Mouse (Mus musculus) heart, adult 18-20 months (tissue): ENCODE results near the gene Gm39566. TPM values are rescaled to one million over a fixed set of nuclear protein-coding genes. Genes with fewer than 3 reads are reported as not detected.

ENCODE experiments used
- DNase-seq, 2 experiments: peaks; one replicate each; pipeline ENCODE4 v3.0.0; 2021 to 2022; ENCODE audit warnings: mixed read lengths in 1 of 2
- total RNA-seq, 2 experiments: library from RNA; stranded (reverse); gene quantifications; 2 replicates each; pipeline ENCODE4 v1.2.3; 2021

Gene Gm39566
- total RNA-seq, 2 experiments from 2014 or later, result not detected

DNA sequence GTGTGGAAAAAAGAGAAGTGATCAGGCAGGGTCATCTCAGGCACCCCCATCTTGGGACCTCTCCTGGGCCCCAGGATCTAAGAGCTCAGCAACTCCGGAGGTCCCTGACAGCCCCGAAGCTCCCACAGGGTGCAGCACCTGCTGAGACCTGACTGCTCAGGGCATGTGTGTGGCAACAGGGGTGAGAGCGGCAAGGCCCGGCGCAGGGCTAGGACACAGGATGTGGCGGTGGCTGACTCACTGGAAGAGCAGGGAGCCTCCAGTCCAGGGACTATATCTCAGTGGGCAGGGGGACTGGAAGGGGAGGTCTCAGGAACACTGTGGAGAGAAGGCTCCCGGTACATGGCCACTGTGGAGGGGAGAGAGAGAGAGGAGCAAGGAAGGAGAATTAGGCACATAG is 17.2 kb downstream of the Gm39566 start:
- no peak for DNase-seq

DNA sequence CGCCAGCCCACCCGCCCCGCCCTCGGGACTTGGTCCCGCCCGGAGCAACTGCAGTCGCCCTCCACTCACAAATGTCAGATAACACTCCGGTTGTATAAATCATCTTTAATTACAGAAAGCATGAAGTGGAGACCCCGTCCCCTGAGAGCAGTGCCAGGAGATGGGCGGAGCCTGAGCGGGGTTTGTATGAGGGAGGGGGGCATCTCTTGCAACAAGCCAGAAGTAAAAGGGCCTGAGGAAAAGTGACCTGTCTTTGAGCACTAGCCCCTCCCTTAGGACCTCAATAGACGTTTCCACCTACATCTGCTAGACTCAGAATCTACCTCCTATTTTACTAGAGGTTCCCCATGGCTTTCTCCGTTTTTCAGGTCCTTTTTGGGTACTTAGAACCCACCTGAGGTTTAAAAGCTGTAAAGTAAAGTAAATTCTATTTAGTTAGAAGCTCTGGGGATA is 19.1 kb downstream of the Gm39566 start:
- no peak for DNase-seq

DNA sequence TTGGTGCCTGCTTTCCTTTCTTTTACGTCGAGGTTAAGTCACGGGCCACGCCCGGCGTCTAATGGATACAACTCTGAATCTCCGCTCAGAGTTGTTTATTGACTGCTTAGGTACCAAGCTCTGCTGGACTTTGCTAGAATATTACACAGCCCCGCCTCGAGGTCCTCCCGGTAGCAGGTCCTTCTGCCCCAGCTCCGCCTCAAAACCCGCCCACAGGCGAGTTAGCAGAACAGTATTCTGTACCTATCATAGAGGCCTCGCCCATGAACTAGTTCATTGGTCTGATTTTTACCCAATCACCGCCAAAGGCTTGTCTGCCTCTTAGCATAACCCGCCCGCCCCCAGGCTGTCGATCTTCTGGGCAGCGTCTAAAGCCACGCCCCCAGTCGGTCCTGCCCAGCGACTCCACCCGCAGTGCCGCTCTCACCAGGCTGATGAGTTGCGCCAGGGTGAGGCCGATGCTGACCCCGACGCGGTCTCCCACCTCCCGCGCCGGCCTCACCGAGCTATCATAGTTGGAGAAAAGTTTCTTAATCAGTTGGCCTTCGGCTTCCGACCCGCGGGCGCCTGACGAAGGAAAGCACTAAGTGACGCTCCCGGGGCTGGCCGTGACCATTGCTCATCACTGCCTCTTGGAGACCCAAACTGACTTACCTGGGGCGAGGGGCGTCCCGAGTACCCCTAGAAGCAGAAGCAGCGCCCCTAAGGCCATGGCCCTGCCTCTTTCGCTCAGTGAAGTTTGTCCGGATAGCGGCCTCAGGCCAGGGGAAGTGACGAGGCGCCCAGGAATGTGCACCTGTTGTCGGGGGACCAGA is 19.7 kb downstream of the Gm39566 start, which contains the start of gene Chrnb1:
TSS of gene Chrnb1 (minus strand) at position 776 of the 815 bp plus-strand sequence.
- DNase-seq, result peak; percentile 94 to 99

- no peak for DNase-seq
Observed at GRCm38 (mm10) chr11:69793429-69793828, 21.7 kb downstream of the Gm39566 start.

- no peak for DNase-seq
Observed at GRCm38 (mm10) chr11:69791420-69791819, 23.7 kb downstream of the Gm39566 start.

DNA sequence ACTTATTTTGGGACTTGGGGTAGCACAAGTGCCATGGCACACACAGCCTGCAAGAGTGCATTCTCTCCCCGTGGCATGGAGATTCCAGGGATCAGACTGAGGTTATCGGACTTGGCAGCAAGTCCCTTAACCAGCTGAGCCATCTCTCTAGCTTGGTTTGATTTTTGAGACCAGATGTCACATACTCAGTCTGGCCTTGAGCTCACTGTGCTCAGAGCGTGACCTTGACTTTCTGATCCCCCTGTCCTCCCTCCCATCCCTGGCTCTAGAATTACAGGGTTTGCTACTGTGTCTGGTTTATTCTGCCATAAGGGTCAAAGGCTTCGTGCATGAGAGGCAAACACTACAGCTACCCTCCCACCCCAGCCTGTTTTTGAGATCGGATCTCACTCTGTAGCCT is 25.7 kb downstream of the Gm39566 start:
- DNase-seq, result no peak

GRCm38 (mm10) chr11:69787306-69787705 is 27.8 kb downstream of the Gm39566 start:
- no peak for DNase-seq

DNA sequence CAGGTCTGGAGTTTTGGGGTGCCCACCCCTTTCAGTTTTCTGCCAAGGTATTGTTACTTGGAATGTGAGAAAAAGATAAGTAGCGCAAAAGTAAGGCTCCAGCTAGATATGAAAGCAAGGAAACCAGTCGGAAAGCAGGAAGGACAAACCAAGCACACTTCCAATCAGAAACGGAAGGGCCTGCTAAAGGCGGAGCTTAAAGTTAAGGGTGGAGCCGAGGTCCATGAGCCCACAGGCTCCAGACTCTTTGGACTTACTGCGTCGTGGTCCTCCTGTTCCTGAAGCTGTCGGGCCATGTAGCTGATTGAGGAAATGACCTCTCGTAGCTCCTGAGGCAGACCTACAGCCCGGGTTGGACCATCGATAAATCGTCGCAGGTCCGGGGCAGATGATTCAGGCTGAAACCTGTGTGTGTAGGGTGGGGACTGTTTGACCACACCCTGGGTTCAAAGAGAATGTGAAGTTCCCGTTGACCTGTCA is 30.3 kb downstream of the Gm39566 start:
- peak; percentile 76 to 84 for DNase-seq

DNA sequence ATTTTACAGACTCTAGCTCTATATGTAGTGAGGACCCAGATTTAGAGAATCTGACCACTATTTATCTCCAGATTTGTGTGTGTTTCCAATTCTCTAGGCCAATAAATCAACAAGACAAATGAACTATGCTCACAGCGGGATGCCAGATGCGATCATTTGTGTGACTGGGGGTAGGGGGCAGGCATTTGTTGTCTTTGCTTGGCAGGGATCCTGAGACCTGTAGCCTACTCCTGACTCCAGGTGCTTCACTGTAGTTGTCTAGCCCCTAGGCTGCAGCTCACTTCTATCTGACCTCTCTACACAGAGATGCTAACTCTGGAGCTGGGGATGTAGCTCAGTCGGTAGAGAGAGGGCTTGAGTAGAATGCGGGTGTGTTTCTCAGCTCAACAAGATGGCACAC is 33.3 kb downstream of the Gm39566 start:
- DNase-seq, result no peak

DNA sequence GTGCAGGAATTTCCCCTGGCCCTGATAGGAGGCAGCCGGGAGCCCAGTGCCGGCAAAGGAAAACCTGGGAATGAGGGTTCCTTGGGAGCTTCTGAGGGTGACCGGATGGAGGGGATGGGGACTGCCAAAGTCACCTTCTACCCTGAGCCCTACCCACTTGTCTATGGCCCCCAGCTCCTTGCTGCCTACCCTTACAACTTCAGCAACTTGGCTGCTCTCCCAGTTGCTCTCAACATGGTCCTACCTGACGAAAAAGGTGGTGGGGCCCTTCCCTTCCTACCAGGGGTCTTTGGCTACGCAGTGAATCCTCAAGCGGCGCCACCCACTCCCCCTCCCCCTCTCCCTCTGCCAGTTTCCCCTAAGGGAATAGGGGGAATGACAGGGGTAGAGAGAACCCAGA is 36.1 kb downstream of the Gm39566 start:
- DNase-seq, result no peak

GRCm38 (mm10) chr11:69778258-69778982 is 36.7 kb downstream of the Gm39566 start:
- no peak for DNase-seq

- DNase-seq, result no peak
Observed at GRCm38 (mm10) chr11:69777504-69778257, 37.4 kb downstream of the Gm39566 start.

GRCm38 (mm10) chr11:69776488-69776887 is 38.6 kb downstream of the Gm39566 start:
- no peak for DNase-seq

DNA sequence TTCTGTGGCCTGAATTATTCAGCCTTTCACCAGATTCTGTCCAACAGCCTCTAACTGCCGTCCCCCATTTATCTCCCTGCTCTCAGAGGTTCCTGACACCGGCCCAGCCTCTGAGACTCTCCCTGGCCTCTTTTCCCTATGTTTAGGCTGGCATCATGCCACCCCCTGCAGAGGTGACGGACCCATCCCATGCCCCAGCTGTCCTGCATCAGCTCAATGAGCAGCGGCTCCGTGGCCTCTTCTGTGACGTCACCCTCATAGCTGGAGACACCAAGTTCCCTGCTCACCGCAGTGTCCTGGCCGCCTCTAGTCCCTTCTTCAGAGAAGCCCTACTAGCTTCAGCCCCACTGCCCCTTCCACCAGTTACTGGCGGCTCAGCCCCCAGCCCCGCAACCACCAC is 39.4 kb downstream of the Gm39566 start:
- no peak for DNase-seq

DNA sequence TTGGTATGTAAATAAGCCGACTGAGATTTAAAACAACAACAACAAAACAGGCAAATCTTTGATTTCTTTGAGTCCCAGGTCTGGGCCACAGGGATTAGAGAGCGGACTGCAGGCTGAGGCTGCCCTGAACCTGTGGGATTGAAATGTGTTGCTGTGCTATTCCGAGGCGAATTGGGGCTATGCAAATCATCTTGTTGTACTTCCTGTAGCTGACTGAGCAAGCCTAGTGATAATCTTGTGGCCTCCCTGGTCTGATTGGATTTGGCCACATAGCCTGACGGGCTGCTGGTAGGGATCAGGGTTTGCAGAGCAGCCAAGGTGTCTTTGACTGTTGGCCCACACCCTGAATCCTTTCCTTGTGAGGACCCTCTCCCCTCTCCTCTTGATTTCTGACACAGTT is 40.1 kb downstream of the Gm39566 start:
- no peak for DNase-seq

GRCm38 (mm10) chr11:69767625-69767909 is 47.5 kb downstream of the Gm39566 start:
- DNase-seq, result no peak

GRCm38 (mm10) chr11:69766872-69767624 is 48.0 kb downstream of the Gm39566 start:
- peak in 1 of 2 experiments; percentile 53 for DNase-seq

DNA sequence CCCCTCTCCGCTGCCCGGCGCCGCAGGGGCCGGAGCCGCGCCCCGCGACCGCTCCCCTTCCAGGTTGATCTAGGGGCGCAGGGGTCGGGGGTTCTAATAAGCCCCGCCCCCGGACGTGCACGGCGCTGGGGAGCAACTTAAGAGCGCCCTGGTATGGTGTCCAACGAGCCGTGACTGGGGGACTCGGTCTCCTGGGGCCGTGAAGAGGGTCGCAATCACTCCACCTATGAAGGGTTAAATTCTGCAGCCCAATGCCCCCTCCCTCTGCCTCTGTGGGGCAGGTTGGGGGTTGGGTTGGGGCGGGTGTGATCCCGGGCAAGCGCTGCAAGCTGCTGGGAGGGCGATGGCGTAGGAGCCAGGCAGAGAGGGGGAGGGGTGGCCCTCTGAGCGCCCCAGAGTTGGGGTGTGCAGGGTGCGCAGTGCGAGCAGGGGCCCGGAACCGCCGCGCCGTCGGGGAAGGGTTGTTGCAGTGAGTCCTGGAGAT is 48.9 kb downstream of the Gm39566 start:
- peak; percentile 81 to 83 for DNase-seq

GRCm38 (mm10) chr11:69765221-69766125 is 49.6 kb downstream of the Gm39566 start, which contains the start of gene Zbtb4:
Gene Zbtb4, plus strand, starts transcription at chr11:69765912.
- peak; percentile 53 to 76 for DNase-seq

DNA sequence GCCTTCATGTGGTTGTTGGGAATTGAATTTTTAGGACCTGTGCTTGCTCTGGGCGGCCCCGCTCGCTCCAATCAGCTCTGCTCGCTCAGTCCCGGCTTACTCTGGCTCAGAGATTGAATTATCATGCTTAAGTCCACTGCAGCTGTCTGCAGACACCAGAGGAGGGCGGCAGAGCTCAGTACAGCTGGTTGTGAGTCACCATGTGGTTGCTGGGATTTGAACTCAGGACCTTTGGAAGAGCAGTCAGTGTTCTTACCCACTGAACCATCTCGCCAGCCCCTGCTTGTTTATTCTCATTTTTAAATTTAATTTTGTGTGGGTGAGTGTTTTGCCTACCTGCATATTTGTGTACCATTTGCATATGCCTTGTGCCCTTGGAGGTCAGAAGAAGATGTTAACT is 51.5 kb downstream of the Gm39566 start:
- no peak for DNase-seq

DNA sequence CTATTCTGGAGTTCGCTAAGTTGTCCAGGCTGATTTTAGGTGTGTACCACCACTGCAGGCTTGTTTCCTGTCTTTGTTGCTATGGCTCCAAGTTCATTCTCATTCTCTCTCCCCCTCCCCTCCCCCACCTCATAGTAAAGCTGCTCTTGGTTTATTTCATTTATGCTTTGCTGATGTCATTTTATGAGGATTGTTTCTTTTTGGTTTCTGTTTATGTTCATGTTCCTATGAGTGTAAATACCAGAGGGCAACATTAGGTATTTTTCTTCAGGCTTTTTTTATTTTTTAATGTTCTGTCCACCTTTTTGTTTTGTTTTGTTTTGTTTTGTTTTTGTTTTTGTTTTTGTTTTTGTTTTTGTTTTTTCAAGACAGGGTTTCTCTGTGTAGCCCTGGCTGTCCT is 53.2 kb downstream of the Gm39566 start, which contains the start of gene Slc35g3:
TSS of gene Slc35g3 (minus strand) at position 101 of the 400 bp plus-strand sequence.
- DNase-seq, result no peak
